ENCODE assay signal across 21 mouse cellular contexts in genomic region chr9:103040581-103040980, GRCm38 (mm10). TPM values are rescaled to one million over a fixed set of nuclear protein-coding genes. Genes with fewer than 3 reads are reported as not detected.
"Had no signal": no experiment of that assay in that cellular context is flagged by ENCODE, and none has a peak within 500 bp of the region (broad histone marks: within the 10 kb centered on the region; RNA-seq: fewer than 3 reads in every experiment).

No protein-coding gene starts in this region.

- ATAC-seq: liver, postnatal 0 days; lung, postnatal 0 days; midbrain, embryonic 13.5 days; midbrain, embryonic 15.5 days had no signal

- H3K27me3 ChIP-seq: lung, embryonic 15.5 days; midbrain, embryonic 13.5 days; midbrain, embryonic 15.5 days; neural tube, embryonic 13.5 days; neural tube, embryonic 15.5 days; stomach, embryonic 15.5 days had no signal

- H3K4me1 ChIP-seq: midbrain, embryonic 13.5 days; midbrain, embryonic 15.5 days; neural tube, embryonic 13.5 days; neural tube, embryonic 15.5 days; stomach, embryonic 15.5 days had no signal

- H3K36me3 ChIP-seq: lung, embryonic 15.5 days; midbrain, embryonic 13.5 days; midbrain, embryonic 15.5 days; neural tube, embryonic 13.5 days; neural tube, embryonic 15.5 days; stomach, embryonic 15.5 days had no signal

- DNase-seq: liver, postnatal 0 days; lung, adult 2 months; lung, postnatal 14 days; lung, postnatal 36 days; retina, postnatal 1 day; right cerebral cortex, adult 18-20 months; right cerebral cortex, postnatal 25 days; right cerebral cortex, postnatal 4 days; thymus, adult 2 months; thymus, postnatal 25 days; thymus, postnatal 4 days had no signal

- H3K4me3 ChIP-seq: lung, embryonic 15.5 days; megakaryocyte, embryonic 14.5 days; midbrain, embryonic 13.5 days; midbrain, embryonic 15.5 days; neural tube, embryonic 13.5 days; neural tube, embryonic 15.5 days; stomach, embryonic 15.5 days had no signal

- H3K27ac ChIP-seq: lung, embryonic 15.5 days; macrophage; midbrain, embryonic 13.5 days; midbrain, embryonic 15.5 days; neural tube, embryonic 13.5 days; neural tube, embryonic 15.5 days; stomach, embryonic 15.5 days; stomach, postnatal 0 days had no signal

RNA-seq across cellular contexts. Expression of gene Slco2a1, which starts 52.1 kb away (rescaled TPM):
- polyA plus RNA-seq: macrophage had no signal
